ENCODE assay signal across 13 mouse cellular contexts in the genomic region with DNA sequence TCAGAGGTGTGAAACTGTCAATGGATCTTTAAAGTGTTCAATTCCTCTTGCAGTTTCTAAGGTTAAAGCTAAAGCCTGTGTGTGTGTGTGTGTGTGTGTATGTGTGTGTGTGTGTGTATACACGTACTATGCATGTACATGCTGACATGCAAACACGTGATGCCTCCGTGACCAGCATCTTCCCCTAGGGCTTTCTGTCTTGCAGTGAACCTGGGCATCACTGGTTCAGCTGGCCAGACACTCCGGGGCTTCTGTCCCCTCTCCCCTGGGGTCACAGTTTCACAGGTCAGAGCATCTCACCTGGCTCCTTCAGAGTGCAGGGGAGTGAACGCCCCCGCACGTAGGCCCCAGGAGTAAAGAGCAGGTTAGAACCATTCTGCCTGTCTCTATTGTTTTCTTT. TPM values are rescaled to one million over a fixed set of nuclear protein-coding genes. Genes with fewer than 3 reads are reported as not detected.
DNase-seq lines count a peak whose midpoint lies in the region; ATAC-seq lines count a peak whose summit lies in the region.
"Had no signal": no experiment of that assay in that cellular context is flagged by ENCODE, and none has a peak within 500 bp of the region (broad histone marks: within the 10 kb centered on the region; RNA-seq: fewer than 3 reads in every experiment).

No protein-coding gene starts in this region.

- H3K4me2 ChIP-seq in heart, embryonic 11.5 days: peak overlapping the region; percentile 32; the same call in 1 of the 2 replicates
- H3K4me2 ChIP-seq in forebrain, embryonic 12.5 days: peak overlapping the region; percentile 64
- H3K4me2 ChIP-seq in limb, embryonic 11.5 days (ENCODE audit: low read depth, severe bottlenecking): peak overlapping the region; percentile 16; the same call in 1 of the 2 replicates
- H3K4me2 ChIP-seq in neural tube, embryonic 13.5 days: peak overlapping the region; percentile 81

- H3K36me3 ChIP-seq in heart, embryonic 11.5 days (ENCODE audit: control insufficient read depth, insufficient read depth, low read length): no peaks in the 10 kb centered on the region; the same call in 1 of the 2 replicates
- peaks cover 3% of the 10 kb centered on the region; the same call in 1 of the 2 replicates for H3K36me3 ChIP-seq in forebrain, embryonic 12.5 days (replicated peaks)
- peaks cover 2% of the 10 kb centered on the region; the same call in 1 of the 2 replicates for H3K36me3 ChIP-seq in limb, embryonic 11.5 days (ENCODE audit: control insufficient read depth, insufficient read depth, low read length)
- H3K36me3 ChIP-seq in neural tube, embryonic 13.5 days: no peaks in the 10 kb centered on the region

- H3K9me3 ChIP-seq in heart, embryonic 11.5 days (replicated peaks; ENCODE audit: control insufficient read depth, low read length): no peaks in the 10 kb centered on the region
- no peaks in the 10 kb centered on the region for H3K9me3 ChIP-seq in forebrain, embryonic 12.5 days
- H3K9me3 ChIP-seq in limb, embryonic 11.5 days (ENCODE audit: control insufficient read depth, low read length): no peaks in the 10 kb centered on the region
- no peaks in the 10 kb centered on the region for H3K9me3 ChIP-seq in neural tube, embryonic 13.5 days

- intact Hi-C loops in left cerebral cortex, postnatal 14 days (cut with DNase I): no loop called here

- H3K9ac ChIP-seq in heart, embryonic 11.5 days (ENCODE audit: low read depth, low read length): no peak overlapping the region
- peak overlapping the region; percentile 57 for H3K9ac ChIP-seq in forebrain, embryonic 12.5 days
- no peak overlapping the region for H3K9ac ChIP-seq in limb, embryonic 11.5 days (ENCODE audit: low read length)
- H3K9ac ChIP-seq in neural tube, embryonic 13.5 days: peak overlapping the region; percentile 69

- H3K4me1 ChIP-seq in heart, embryonic 11.5 days (ENCODE audit: control insufficient read depth, insufficient read depth, low read length): peaks cover 6% of the 10 kb centered on the region
- peaks cover 23% of the 10 kb centered on the region for H3K4me1 ChIP-seq in forebrain, embryonic 12.5 days
- H3K4me1 ChIP-seq in limb, embryonic 11.5 days (ENCODE audit: control insufficient read depth, insufficient read depth, low read length): peaks cover 6% of the 10 kb centered on the region
- peaks cover 45% of the 10 kb centered on the region for H3K4me1 ChIP-seq in neural tube, embryonic 13.5 days (replicated peaks)

- no peaks in the 10 kb centered on the region for H3K27me3 ChIP-seq in heart, embryonic 11.5 days (ENCODE audit: control insufficient read depth, insufficient read depth, low read length)
- H3K27me3 ChIP-seq in forebrain, embryonic 12.5 days: no peaks in the 10 kb centered on the region
- H3K27me3 ChIP-seq in limb, embryonic 11.5 days (ENCODE audit: control insufficient read depth, insufficient read depth, low read length): no peaks in the 10 kb centered on the region
- H3K27me3 ChIP-seq in neural tube, embryonic 13.5 days: no peaks in the 10 kb centered on the region

- H3K4me3 ChIP-seq in heart, embryonic 11.5 days (ENCODE audit: low read depth, low read length): no peak overlapping the region
- peak overlapping the region; percentile 75 for H3K4me3 ChIP-seq in forebrain, embryonic 12.5 days (replicated peaks)
- no peak overlapping the region for H3K4me3 ChIP-seq in limb, embryonic 11.5 days (ENCODE audit: low read depth, low read length)
- H3K4me3 ChIP-seq in neural tube, embryonic 13.5 days: peak overlapping the region; percentile 80

- WGBS in heart, embryonic 11.5 days (ENCODE audit: insufficient replicate concordance): 72% methylated on average over 7 of the region's 7 CpGs
- WGBS in forebrain, embryonic 12.5 days: 17% methylated on average over 7 of the region's 7 CpGs
- WGBS in limb, embryonic 11.5 days: 47% methylated on average over 7 of the region's 7 CpGs
- WGBS in neural tube, embryonic 13.5 days: 18% methylated on average over 7 of the region's 7 CpGs

- no peak overlapping the region for H3K27ac ChIP-seq in heart, embryonic 11.5 days (ENCODE audit: low read depth, low read length)
- H3K27ac ChIP-seq in forebrain, embryonic 12.5 days: peak overlapping the region; percentile 57; the same call in 1 of the 2 replicates
- H3K27ac ChIP-seq in limb, embryonic 11.5 days (replicated peaks; ENCODE audit: low read depth, low read length): no peak overlapping the region
- H3K27ac ChIP-seq in neural tube, embryonic 13.5 days (replicated peaks): peak overlapping the region; percentile 85

- no peak for DNase-seq in heart, adult 8-10 months (ENCODE audit: low spot score)
- DNase-seq in limb, embryonic 11.5 days (ENCODE audit: low spot score): no peak
- DNase-seq in layer of hippocampus, adult 8-10 months (ENCODE audit: low spot score in 2 of 2): no peak
- no peak for DNase-seq in left cerebral cortex, postnatal 14 days (ENCODE audit: low spot score in 2 of 2)
- no peak for DNase-seq in gastrocnemius, postnatal 25 days
- DNase-seq: adrenal gland, adult 8-10 months; heart, postnatal 36 days had no signal

- no peak for ATAC-seq in heart, embryonic 11.5 days (replicated peaks; ENCODE audit: insufficient number of reproducible peaks, low FRiP score, low TSS enrichment)
- ATAC-seq in forebrain, embryonic 12.5 days (ENCODE audit: low FRiP score): no peak
- ATAC-seq in limb, embryonic 11.5 days (ENCODE audit: insufficient number of reproducible peaks, low FRiP score, low TSS enrichment, low read depth): no peak
- no peak for ATAC-seq in neural tube, embryonic 13.5 days (ENCODE audit: low read depth)

RNA-seq across cellular contexts. Expression of a gene that starts 2.0 kb away (rescaled TPM):
- polyA plus RNA-seq in heart, embryonic 11.5 days (2014; fragmentation: Nextera tagmentation; extraction: Ambion mirVana): 64.8 and 68.7 TPM in 2 replicates
- 10 to 100 TPM; 12.3 to 17.9 (median 14.4) TPM for total RNA-seq in heart, adult 8-10 months (2022)
- 109 and 114 TPM in 2 replicates for polyA plus RNA-seq in forebrain, embryonic 12.5 days (2016; fragmentation: Nextera tagmentation; extraction: Ambion mirVana)
- polyA plus RNA-seq in limb, embryonic 11.5 days (2014; fragmentation: Nextera tagmentation; extraction: Ambion mirVana): 67.2 and 71.1 TPM in 2 replicates
- polyA plus RNA-seq in neural tube, embryonic 13.5 days (2015; fragmentation: Nextera tagmentation; extraction: Ambion mirVana): 44.4 and 48.5 TPM in 2 replicates
- total RNA-seq in layer of hippocampus, adult 8-10 months (2022): 10 to 100 TPM; 63.1 to 72.1 (median 63.7) TPM
- total RNA-seq in left cerebral cortex, postnatal 14 days (2021): 10 to 100 TPM; 15.5 to 15.6 TPM
- 1 to 10 TPM; 5.0 to 6.5 TPM for total RNA-seq in gastrocnemius, postnatal 25 days (2021)

RNA-seq across cellular contexts. Expression of a gene that starts 20.3 kb away (rescaled TPM):
- polyA plus RNA-seq in heart, embryonic 11.5 days (2014; fragmentation: Nextera tagmentation; extraction: Ambion mirVana): not detected in 2 replicates
- not detected for total RNA-seq in heart, adult 8-10 months (2022)
- not detected in 2 replicates for polyA plus RNA-seq in forebrain, embryonic 12.5 days (2016; fragmentation: Nextera tagmentation; extraction: Ambion mirVana)
- polyA plus RNA-seq in limb, embryonic 11.5 days (2014; fragmentation: Nextera tagmentation; extraction: Ambion mirVana): not detected in 2 replicates
- polyA plus RNA-seq in neural tube, embryonic 13.5 days (2015; fragmentation: Nextera tagmentation; extraction: Ambion mirVana): not detected in 2 replicates
- total RNA-seq in layer of hippocampus, adult 8-10 months (2022): not detected
- not detected for total RNA-seq in left cerebral cortex, postnatal 14 days (2021)
- not detected for total RNA-seq in gastrocnemius, postnatal 25 days (2021)
- total RNA-seq: adrenal gland, adult 8-10 months; heart, postnatal 36 days; left cerebral cortex, adult 2 months had no signal
- polyA plus RNA-seq: cortical plate, adult 2 months; myocyte had no signal

RNA-seq across cellular contexts. Expression of a gene that starts 36.5 kb away (rescaled TPM):
- not detected in 2 replicates for polyA plus RNA-seq in heart, embryonic 11.5 days (2014; fragmentation: Nextera tagmentation; extraction: Ambion mirVana)
- total RNA-seq in heart, adult 8-10 months (2022): not detected
- polyA plus RNA-seq in forebrain, embryonic 12.5 days (2016; fragmentation: Nextera tagmentation; extraction: Ambion mirVana): 0.17 and 0.28 TPM in 2 replicates
- polyA plus RNA-seq in limb, embryonic 11.5 days (2014; fragmentation: Nextera tagmentation; extraction: Ambion mirVana): 0.03 TPM in 1 of 2 replicates, not detected in the other
- polyA plus RNA-seq in neural tube, embryonic 13.5 days (2015; fragmentation: Nextera tagmentation; extraction: Ambion mirVana): 0.03 TPM in 1 of 2 replicates, not detected in the other
- under 1 TPM; 0.18 to 0.47 (median 0.22) TPM for total RNA-seq in layer of hippocampus, adult 8-10 months (2022)
- under 1 TPM; 0.13 to 0.18 TPM for total RNA-seq in left cerebral cortex, postnatal 14 days (2021)
- not detected for total RNA-seq in gastrocnemius, postnatal 25 days (2021)
- total RNA-seq: adrenal gland, adult 8-10 months; heart, postnatal 36 days had no signal
- polyA plus RNA-seq: myocyte had no signal

RNA-seq across cellular contexts. Expression of a gene that starts 38.5 kb away (rescaled TPM):
- not detected in 2 replicates for polyA plus RNA-seq in heart, embryonic 11.5 days (2014; fragmentation: Nextera tagmentation; extraction: Ambion mirVana)
- total RNA-seq in heart, adult 8-10 months (2022): not detected
- not detected in 2 replicates for polyA plus RNA-seq in forebrain, embryonic 12.5 days (2016; fragmentation: Nextera tagmentation; extraction: Ambion mirVana)
- not detected in 2 replicates for polyA plus RNA-seq in limb, embryonic 11.5 days (2014; fragmentation: Nextera tagmentation; extraction: Ambion mirVana)
- not detected in 2 replicates for polyA plus RNA-seq in neural tube, embryonic 13.5 days (2015; fragmentation: Nextera tagmentation; extraction: Ambion mirVana)
- under 1 TPM in 2 of 4 experiments, not detected in 2; 0.09 to 0.18 TPM for total RNA-seq in layer of hippocampus, adult 8-10 months (2022)
- not detected for total RNA-seq in left cerebral cortex, postnatal 14 days (2021)
- not detected for total RNA-seq in gastrocnemius, postnatal 25 days (2021)
- total RNA-seq: adrenal gland, adult 8-10 months; heart, postnatal 36 days had no signal
- polyA plus RNA-seq: myocyte had no signal

RNA-seq across cellular contexts. Expression of a gene that starts 58.0 kb away (rescaled TPM):
- polyA plus RNA-seq in heart, embryonic 11.5 days (2014; fragmentation: Nextera tagmentation; extraction: Ambion mirVana): not detected in 2 replicates
- total RNA-seq in heart, adult 8-10 months (2022): not detected
- polyA plus RNA-seq in forebrain, embryonic 12.5 days (2016; fragmentation: Nextera tagmentation; extraction: Ambion mirVana): not detected in 2 replicates
- polyA plus RNA-seq in limb, embryonic 11.5 days (2014; fragmentation: Nextera tagmentation; extraction: Ambion mirVana): not detected in 2 replicates
- not detected in 2 replicates for polyA plus RNA-seq in neural tube, embryonic 13.5 days (2015; fragmentation: Nextera tagmentation; extraction: Ambion mirVana)
- total RNA-seq in layer of hippocampus, adult 8-10 months (2022): not detected
- total RNA-seq in left cerebral cortex, postnatal 14 days (2021): under 1 TPM in 1 of 2 experiments, not detected in 1; 0.08 TPM
- not detected for total RNA-seq in gastrocnemius, postnatal 25 days (2021)
- total RNA-seq: adrenal gland, adult 8-10 months; heart, postnatal 36 days; left cerebral cortex, adult 2 months had no signal
- polyA plus RNA-seq: myocyte had no signal

Comparison
In these comparisons a context has a peak if more than half of its experiments do, and no peak if none do; other contexts are left out.
1. H3K27ac ChIP-seq: peak in forebrain, embryonic 12.5 days (single experiment) and neural tube, embryonic 13.5 days (single experiment); none in heart, embryonic 11.5 days (single experiment) and limb, embryonic 11.5 days (single experiment).
2. H3K4me2 ChIP-seq: peak in every context shown above with its lines; median percentile 81 in neural tube, embryonic 13.5 days; 64 in forebrain, embryonic 12.5 days; 32 in heart, embryonic 11.5 days; 16 in limb, embryonic 11.5 days.
3. H3K4me3 ChIP-seq: peak in forebrain, embryonic 12.5 days (single experiment) and neural tube, embryonic 13.5 days (single experiment); none in heart, embryonic 11.5 days (single experiment) and limb, embryonic 11.5 days (single experiment).
4. H3K9ac ChIP-seq: peak in forebrain, embryonic 12.5 days (single experiment) and neural tube, embryonic 13.5 days (single experiment); none in heart, embryonic 11.5 days (single experiment) and limb, embryonic 11.5 days (single experiment).